Mouse (Mus musculus) liver, embryonic 16.5 days (tissue): Measurements from ENCODE around the gene C5ar2. TPM values are rescaled to one million over a fixed set of nuclear protein-coding genes. Genes with fewer than 3 reads are reported as not detected.
"Not testable (repeated sequence)": the region's sequence is repeated elsewhere in the genome, so short reads cannot be mapped to it uniquely, and the experiment has no call there.

ENCODE experiments used
- ATAC-seq: fragments of 200-750 bp; cut with Nextera tagmentation; 2 replicates; pipeline ENCODE4 v1.8.0; 2017; ENCODE audit warnings: low read depth, mild to moderate bottlenecking, moderate number of reproducible peaks, moderate library complexity
- H3K27ac ChIP-seq: fragments of 300-500 bp; sonication (generic); 2 replicates; pipeline ENCODE4 v1.5.1; 2014; ENCODE audit warnings: mild to moderate bottlenecking, low read length
- H3K27me3 ChIP-seq: fragments of 300-500 bp; sonication (generic); 2 replicates; pipeline ENCODE4 v1.6.1; 2014; ENCODE audit warnings: low read depth, low read length, mixed read lengths; ENCODE audit not compliant: control insufficient read depth, insufficient read depth
- H3K36me3 ChIP-seq: fragments of 300-500 bp; sonication (generic); 2 replicates; pipeline ENCODE4 v1.6.1; 2014; ENCODE audit warnings: mild to moderate bottlenecking; ENCODE audit not compliant: control insufficient read depth, insufficient read depth
- H3K4me1 ChIP-seq: fragments of 300-500 bp; sonication (generic); 2 replicates; pipeline ENCODE4 v1.6.1; 2014; ENCODE audit warnings: low read depth, low read length, mixed read lengths; ENCODE audit not compliant: control insufficient read depth
- H3K4me2 ChIP-seq: fragments of 300-500 bp; sonication (generic); 2 replicates; pipeline ENCODE4 v1.6.1; 2014; ENCODE audit warnings: low read depth, low read length, mixed read lengths
- H3K4me3 ChIP-seq: fragments of 300-500 bp; sonication (generic); 2 replicates; pipeline ENCODE4 v1.5.1; 2014; ENCODE audit warnings: low read depth, mild to moderate bottlenecking, low read length
- H3K9ac ChIP-seq: fragments of 300-500 bp; sonication (generic); 2 replicates; pipeline ENCODE4 v1.6.1; 2014; ENCODE audit warnings: low read depth, low read length
- H3K9me3 ChIP-seq: fragments of 300-500 bp; sonication (generic); replicated peaks from 2 replicates; pipeline ENCODE4 v1.6.1; 2016; ENCODE audit warnings: low read length; ENCODE audit not compliant: control insufficient read depth
- WGBS: fragments of 180-500 bp; shearing (Covaris S2); extraction: QIAGEN DNeasy Blood & Tissue Kit; methylation state at CpG from one replicate; pipeline ENCODE4 v1.1.7; 2014; ENCODE audit not compliant: insufficient replicate concordance; 5-methylcytosine and 5-hydroxymethylcytosine counted together
- polyA plus RNA-seq: library from polyadenylated mRNA; unstranded; fragments of >200 nt; fragmentation: Nextera tagmentation; extraction: Ambion mirVana; gene quantifications from 2 replicates; pipeline ENCODE4 v1.2.1, GENCODE M21; 2015

Gene C5ar2
- polyA plus RNA-seq, 1 experiment from 2014 or later = 0.98 TPM

DNA sequence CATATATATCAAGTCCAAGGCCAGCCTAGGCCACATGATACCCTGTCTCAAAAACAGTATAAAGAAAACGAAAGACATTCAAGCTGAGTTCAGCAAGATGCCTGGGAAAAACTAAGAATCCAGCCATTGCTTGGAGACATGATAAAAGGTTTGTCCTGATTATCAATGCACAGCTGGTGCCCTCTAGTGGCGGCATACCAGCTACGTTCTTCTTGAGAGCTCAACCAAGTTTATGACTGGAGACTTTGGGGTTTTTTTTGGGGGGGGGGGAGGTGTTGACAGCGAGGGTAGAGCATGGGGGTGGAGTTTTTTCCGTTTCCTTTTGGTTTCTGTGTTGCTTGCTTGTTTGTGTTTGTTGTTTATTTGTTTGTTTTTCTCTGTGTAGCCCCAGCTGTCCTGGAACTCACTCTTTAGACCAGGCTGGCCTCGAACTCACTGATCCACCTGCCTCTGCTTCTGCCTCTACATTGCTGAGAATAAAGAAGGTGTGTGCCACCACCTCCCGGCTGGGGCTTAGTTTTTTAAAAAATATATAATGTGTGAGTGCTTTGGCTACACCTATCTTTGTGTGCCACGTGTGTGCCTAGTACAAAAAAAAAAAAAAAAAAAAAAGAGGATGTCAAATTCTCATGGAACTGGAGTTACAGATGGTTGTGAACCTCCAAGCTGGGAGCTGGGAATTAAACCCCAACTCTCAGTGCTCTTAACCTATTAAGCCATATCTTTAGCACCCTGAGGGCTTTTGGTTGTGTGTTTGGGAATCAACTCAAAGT is 19.2 kb upstream of the C5ar2 start:
- 17% methylated on average over 8 of the region's 8 CpGs for WGBS

DNA sequence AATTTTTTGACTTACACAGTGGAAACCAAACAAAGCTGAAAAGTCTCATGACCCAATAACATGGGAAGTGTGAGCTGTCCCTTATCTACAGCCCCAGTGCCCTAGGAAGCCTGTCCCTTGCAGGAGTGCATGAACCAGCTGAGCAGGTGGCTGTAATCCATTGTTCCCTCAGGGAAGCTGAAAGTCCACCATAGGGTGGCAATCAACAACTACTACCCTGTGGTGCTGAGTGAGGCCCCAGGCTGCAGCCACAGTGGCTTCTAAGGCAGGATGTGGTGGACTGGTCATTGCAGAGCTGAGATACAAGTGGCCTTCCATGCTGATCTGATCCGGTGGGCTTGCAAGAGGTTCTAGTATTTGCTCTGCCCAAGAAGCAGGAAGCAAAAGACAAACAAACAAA is 17.1 kb upstream of the C5ar2 start:
- 10% methylated on average over 1 of the region's 1 CpGs for WGBS
- Histone ChIP-seq H3K4me2 (no peak overlapping the region), H3K4me3 (no peak overlapping the region), H3K9me3 (no peaks in the 10 kb centered on the region), H3K36me3 (no peaks in the 10 kb centered on the region), H3K9ac (no peak overlapping the region), H3K27me3 (no peaks in the 10 kb centered on the region), H3K27ac (no peak overlapping the region), H3K4me1 (no peaks in the 10 kb centered on the region)
- peak; percentile 43; the same call in 1 of the 2 replicates for ATAC-seq

More for the DNA sequence above, 19.2 kb upstream of the C5ar2 start:
- Histone ChIP-seq H3K27ac (no peak overlapping the region), H3K36me3 (no peaks in the 10 kb centered on the region), H3K4me2 (no peak overlapping the region), H3K9ac (no peak overlapping the region), H3K4me3 (no peak overlapping the region), H3K9me3 (no peaks in the 10 kb centered on the region), H3K27me3 (no peaks in the 10 kb centered on the region), H3K4me1 (no peaks in the 10 kb centered on the region)
- ATAC-seq = no peak

DNA sequence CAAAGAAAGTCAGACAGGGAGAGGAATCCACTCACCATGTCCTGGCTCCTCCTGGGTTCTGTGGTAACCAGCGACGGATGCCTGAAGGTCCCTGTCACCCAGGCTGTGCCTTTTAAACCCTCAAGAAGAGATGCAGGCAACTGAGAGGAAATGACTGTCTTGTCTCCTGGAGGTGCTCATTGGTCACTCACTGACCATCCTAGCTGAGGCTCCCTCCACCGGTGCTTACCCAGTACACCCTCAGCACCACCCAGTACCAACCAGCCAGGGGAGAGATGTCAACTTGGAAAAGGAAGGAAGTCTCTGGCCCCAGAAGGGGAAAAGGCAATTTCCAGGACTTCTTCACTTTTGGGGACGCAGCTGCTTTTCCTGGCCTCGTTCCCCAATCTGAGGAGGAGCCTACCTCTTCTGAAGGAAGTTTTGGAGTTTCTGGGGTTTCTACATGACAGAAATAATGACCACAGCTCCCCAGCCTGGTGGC is 15.2 kb upstream of the C5ar2 start, which contains the start of gene C5ar1:
C5ar1 (minus strand) TSS at position 431 of the 481 bp plus-strand sequence.
- no peak within 1 kb of the TSS for H3K4me2 ChIP-seq
- no peaks in the 10 kb centered on the region for H3K27me3 ChIP-seq
- WGBS = 40% methylated on average over 5 of the region's 5 CpGs
- no peaks in the 10 kb centered on the region for H3K9me3 ChIP-seq
- H3K27ac ChIP-seq = peak within 1 kb of the TSS; percentile 0; the same call in 1 of the 2 replicates
- no peak for ATAC-seq
- H3K4me1 ChIP-seq = no peaks in the 10 kb centered on the region
- no peaks in the 10 kb centered on the region for H3K36me3 ChIP-seq
- no peak within 1 kb of the TSS; the same call in 1 of the 2 replicates for H3K4me3 ChIP-seq
- H3K9ac ChIP-seq = no peak within 1 kb of the TSS

DNA sequence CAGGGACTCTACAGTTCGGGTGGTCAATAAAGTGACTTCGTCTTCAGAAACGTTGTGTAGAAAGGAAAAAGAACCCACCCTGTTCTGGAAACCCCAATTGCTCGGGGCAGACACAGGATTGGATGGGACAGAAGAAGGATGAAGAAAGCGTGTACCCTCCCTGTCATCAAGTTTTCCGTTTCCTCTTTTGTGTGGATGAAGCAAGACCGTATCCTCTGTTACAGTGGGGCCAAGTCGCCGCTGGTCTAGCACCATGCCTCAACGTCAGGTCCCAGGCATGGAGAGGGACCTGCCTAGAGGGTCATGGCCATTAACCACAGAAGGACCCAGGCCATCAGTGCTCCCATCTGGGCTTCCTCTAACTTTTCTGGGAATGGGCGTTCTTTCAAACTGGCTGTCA is 13.9 kb upstream of the C5ar2 start:
- no peaks in the 10 kb centered on the region for H3K9me3 ChIP-seq
- H3K9ac ChIP-seq = no peak overlapping the region
- H3K4me2 ChIP-seq = no peak overlapping the region
- peak; percentile 39; the same call in 1 of the 2 replicates for ATAC-seq
- no peak overlapping the region; the same call in 1 of the 2 replicates for H3K27ac ChIP-seq
- H3K27me3 ChIP-seq = no peaks in the 10 kb centered on the region
- no peak overlapping the region for H3K4me3 ChIP-seq
- H3K36me3 ChIP-seq = no peaks in the 10 kb centered on the region
- WGBS = 50% methylated on average over 11 of the region's 11 CpGs
- no peaks in the 10 kb centered on the region for H3K4me1 ChIP-seq

DNA sequence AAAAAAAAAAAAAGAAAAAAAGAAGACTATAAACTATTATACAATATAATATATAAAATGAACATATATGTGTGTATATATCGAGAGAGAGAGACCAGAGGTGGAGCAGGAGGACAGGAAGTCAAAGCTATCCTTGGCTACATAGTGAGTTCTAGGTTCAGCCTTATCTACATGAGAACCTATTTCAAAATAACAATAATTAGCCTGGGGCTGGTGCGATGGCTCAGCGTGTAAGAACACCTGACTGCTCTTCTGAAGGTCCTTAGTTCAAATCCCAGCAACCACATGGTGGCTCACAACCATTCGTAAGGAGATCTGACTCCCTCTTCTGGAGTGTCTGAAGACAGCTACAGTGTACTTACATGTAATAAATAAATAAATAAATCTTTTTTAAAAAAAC is 12.0 kb upstream of the C5ar2 start:
- ATAC-seq, H3K9ac ChIP-seq, H3K9me3 ChIP-seq, H3K4me1 ChIP-seq, H3K4me2 ChIP-seq, H3K4me3 ChIP-seq, H3K36me3 ChIP-seq, H3K27ac ChIP-seq, H3K27me3 ChIP-seq: not testable (repeated sequence)
- WGBS = 66% methylated on average over 4 of the region's 4 CpGs

DNA sequence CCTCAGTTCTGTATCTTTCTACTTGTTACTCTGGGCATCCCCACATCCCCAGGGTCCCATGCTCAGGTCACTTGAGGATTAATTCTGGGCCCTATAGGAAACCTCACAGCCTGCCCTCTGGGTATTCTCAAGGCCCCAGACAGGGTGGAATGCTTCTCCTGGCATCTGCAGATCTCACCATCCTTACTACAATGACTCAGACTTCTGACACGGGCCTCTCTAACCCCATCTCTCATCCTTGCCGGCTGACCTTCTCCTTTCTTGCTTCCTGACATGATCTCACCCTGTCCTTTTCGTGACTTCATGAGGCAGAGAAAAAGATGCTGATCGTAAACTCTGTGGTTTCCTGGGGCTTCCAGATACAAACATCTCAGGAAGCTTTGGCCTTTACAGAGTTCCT is 10.2 kb upstream of the C5ar2 start:
- Histone ChIP-seq H3K4me2 (no peak overlapping the region), H3K4me1 (peaks cover 4% of the 10 kb centered on the region), H3K9ac (no peak overlapping the region), H3K36me3 (no peaks in the 10 kb centered on the region), H3K27ac (no peak overlapping the region), H3K27me3 (no peaks in the 10 kb centered on the region), H3K4me3 (no peak overlapping the region), H3K9me3 (no peaks in the 10 kb centered on the region)
- ATAC-seq = peak; percentile 11; the same call in 1 of the 2 replicates
- WGBS = 11% methylated on average over 4 of the region's 4 CpGs

DNA sequence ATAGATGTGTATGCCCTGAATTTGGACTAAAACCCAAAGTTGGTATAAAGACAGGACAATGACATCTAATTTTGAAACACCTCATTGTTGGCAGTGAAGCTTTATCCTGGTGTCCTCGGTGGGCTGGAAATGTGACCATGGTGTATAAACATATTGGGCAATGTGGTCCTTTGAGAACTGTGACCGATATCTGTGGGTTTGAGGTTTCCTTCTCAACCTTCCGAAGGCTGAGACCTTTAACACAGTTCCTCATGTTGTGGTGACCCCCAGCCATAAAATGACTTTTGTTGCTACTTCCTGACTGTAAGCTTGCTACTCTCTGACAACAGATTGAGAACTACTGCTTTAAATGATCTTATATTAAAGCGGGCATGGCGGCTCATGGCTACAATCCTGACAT is 6.7 kb upstream of the C5ar2 start:
- Histone ChIP-seq H3K4me1 (peaks cover 4% of the 10 kb centered on the region), H3K9ac (no peak overlapping the region), H3K4me2 (no peak overlapping the region), H3K27me3 (no peaks in the 10 kb centered on the region), H3K27ac (no peak overlapping the region), H3K4me3 (no peak overlapping the region), H3K9me3 (no peaks in the 10 kb centered on the region), H3K36me3 (no peaks in the 10 kb centered on the region)
- ATAC-seq = no peak
- 7% methylated on average over 5 of the region's 5 CpGs for WGBS

DNA sequence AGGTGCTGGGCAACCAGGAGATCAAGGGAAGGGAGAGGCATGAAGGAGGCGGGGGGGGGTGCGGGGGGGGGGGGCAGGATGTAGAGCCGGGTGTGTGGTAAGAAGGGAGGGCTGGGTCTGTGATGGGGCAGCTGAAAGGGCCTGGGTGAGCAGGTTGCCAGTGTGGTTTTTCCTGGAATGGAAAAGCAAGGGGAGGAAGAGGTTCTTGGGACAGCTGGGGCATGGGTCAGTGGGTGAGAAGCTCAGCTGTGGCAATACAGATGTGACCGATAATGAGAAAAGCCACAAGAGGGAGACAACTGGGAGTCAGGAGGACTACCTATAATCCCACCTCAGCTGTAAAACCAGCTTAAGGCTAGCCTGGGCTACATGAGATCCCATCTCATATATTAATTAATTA is 2.0 kb upstream of the C5ar2 start:
- Histone ChIP-seq H3K36me3 (no peaks in the 10 kb centered on the region), H3K4me3 (no peak overlapping the region), H3K9ac (no peak overlapping the region), H3K9me3 (no peaks in the 10 kb centered on the region), H3K27me3 (no peaks in the 10 kb centered on the region), H3K27ac (no peak overlapping the region), H3K4me1 (peaks cover 28% of the 10 kb centered on the region), H3K4me2 (no peak overlapping the region)
- WGBS = 15% methylated on average over 2 of the region's 4 CpGs
- no peak for ATAC-seq

DNA sequence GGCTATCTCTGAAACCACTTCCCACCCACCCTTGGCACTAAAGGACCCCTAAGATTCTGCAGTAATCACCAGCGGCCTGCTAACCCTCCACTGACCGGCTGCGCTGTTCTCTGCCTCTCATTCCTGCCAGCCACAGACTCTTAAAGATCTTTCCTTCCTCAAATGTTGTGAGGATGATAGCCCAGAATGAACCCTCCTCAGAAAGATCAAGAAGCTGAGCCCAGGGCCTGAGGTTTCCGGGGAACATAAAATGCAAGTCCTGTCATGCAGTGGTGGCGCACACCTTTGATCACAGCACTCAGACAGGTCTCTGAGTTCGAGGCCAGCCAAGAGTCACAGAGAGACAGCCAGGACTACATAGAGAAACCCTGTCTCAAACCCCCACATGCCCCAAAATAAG is 1.8 kb downstream of the C5ar2 start:
- ATAC-seq = no peak
- H3K9me3 ChIP-seq = no peaks in the 10 kb centered on the region
- no peak overlapping the region for H3K4me3 ChIP-seq
- H3K36me3 ChIP-seq = no peaks in the 10 kb centered on the region
- WGBS = 26% methylated on average over 6 of the region's 6 CpGs
- no peak overlapping the region for H3K4me2 ChIP-seq
- H3K4me1 ChIP-seq = peaks cover 42% of the 10 kb centered on the region
- no peaks in the 10 kb centered on the region for H3K27me3 ChIP-seq
- H3K9ac ChIP-seq = no peak overlapping the region
- H3K27ac ChIP-seq = no peak overlapping the region
